Mouse (Mus musculus): ENCODE measurements around the gene R3hdm2.

DNA sequence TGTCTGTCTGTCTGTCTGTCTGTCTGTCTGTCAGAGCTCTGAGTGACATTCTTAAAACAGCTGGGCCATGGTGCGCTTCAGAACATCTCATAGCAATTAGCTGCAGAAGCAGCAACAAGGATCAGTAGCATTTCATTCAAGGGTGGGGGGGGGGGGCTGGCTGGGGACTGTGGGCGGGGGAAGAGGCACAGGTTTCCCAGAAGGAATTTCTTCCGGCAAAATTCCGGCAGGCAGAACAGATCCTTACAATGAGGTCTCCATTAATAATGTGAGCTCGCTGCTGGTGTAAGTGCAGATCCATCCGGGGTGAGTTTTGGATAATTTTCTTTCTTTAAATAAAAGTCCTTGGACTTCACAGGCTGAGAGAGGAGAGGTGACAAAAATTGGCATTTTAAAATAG lies 40.0 kb downstream of the R3hdm2 start:
- no peak for TF ChIP-seq POLR2A (IDR thresholded peaks at IDR 0.05; ENCODE audit: insufficient read depth, low read depth, low read length)
- no peak for TF ChIP-seq CTCF (IDR thresholded peaks at IDR 0.05; ENCODE audit: insufficient read depth, low read depth, low read length)
